Mouse (Mus musculus): ENCODE data around the gene Dbi.

DNA sequence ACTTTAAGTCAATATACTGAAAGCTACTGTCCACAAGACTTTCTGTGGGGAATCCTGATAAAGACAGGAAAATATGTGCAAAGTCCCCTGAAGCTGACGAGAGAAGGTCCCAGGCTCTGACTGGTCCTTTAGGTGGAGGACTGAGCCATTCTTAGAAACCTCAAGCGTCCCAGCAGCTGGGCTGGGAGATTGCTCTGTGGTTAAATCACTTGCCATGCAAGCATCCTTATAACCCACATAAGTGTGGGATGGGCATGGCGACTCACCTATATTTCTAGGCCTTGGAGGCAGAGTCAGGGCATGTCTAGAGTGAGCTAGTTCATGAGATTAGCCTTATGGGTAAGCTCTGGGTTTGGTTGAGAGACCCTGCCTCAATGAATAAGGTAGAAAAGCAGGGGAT, 54.3 kb downstream of the Dbi start:
- TF ChIP-seq CTCF (IDR thresholded peaks at IDR 0.05; ENCODE audit: control insufficient read depth, insufficient read depth, insufficient read length) (no peak), MAX (IDR thresholded peaks at IDR 0.05) (no peak), USF1 (IDR thresholded peaks at IDR 0.05; ENCODE audit: low read depth) (no peak), FOSL1 (IDR thresholded peaks at IDR 0.05; ENCODE audit: insufficient read depth, low read length, poor library complexity, severe bottlenecking) (no peak), MYOD1 (IDR thresholded peaks at IDR 0.05; ENCODE audit: control insufficient read depth, insufficient read length, low read depth) (no peak)

All from C2C12 (cell line).